Mouse (Mus musculus): Measurements from ENCODE around the gene Dock1. TPM values are rescaled to one million over a fixed set of nuclear protein-coding genes. Genes with fewer than 3 reads are reported as not detected.

The Dock1 gene
- total RNA-seq, 4 experiments from 2014 or later: 156 to 259 (median 216) TPM

DNA sequence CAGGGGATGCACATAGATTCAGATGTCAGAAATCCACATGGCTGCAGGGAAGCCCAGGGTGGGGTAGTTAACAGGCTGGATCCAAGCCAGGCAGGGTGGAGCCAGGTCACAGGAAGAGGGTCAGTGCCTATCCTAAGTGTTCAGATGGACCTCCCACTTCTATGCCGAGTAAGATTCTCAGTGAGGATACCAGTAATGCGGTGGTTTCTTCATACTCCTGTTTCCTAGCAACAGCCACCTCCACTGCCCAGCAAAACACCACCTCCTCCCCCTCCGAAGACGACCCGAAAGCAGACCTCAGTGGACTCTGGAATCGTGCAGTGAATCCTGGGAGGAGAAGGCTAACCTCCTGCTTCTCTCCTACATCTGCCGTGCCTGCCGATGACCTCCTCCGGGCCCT is 501.8 kb downstream of the Dock1 start:
- DNase-seq: no peak

DNA sequence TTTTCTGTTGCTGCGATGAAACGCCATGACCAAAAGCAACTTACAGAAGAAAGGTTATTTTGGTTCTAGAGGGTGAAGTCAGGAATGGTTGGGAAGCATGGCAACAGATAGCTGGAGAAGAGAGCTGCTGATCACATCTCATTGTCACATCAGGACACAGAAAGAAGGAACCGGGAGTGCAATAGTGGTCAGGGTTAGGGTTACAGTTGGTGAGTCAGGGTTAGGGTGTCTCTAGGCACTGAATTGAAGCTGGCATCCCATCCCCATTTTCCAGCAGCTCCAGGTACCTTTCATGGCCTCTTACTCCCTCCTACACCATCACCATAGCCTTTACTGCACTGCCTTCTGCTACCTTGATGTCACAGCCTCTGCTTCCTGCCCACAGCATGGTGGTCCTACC is 523.7 kb downstream of the Dock1 start:
- DNase-seq: no peak

DNA sequence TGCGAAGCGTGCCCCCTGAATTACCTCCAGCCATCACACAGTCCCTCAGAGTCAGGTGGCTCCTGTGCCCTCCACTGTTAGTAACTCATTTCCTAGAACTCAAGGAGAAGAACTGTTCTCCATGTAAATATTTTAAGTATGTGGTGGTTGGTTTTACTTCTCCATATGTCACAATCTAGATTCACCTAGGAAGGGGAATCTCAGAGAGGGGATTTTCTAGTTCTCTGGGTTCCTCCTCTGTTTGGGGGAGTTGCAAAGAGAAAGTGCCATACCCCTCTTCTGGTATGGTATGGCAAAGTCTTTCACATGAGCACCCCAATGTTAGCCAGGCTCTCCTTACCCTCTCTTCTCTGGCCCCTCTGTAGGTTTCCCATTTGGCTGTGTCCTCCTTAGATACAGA is 525.2 kb downstream of the Dock1 start:
- DNase-seq: no peak

DNA sequence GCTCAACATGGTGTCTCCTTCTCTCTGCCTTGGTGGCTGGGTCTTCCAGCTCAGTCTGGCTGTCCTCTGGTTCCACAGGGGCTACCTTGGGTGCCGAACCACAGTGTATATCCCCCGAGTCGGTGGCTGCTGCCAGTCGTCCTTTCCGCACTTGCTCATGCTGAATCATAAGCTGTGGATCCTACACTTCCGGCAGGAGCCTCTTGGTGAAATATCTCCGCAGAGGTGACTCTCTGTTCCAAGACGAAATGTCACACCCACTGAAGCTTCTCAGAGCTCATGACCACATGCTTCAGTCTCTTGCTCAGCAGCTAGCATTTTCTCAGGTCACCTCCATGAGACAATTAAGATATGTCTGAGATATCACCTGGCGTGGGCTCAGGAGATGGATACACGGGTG is 526.4 kb downstream of the Dock1 start:
- DNase-seq: no peak

DNA sequence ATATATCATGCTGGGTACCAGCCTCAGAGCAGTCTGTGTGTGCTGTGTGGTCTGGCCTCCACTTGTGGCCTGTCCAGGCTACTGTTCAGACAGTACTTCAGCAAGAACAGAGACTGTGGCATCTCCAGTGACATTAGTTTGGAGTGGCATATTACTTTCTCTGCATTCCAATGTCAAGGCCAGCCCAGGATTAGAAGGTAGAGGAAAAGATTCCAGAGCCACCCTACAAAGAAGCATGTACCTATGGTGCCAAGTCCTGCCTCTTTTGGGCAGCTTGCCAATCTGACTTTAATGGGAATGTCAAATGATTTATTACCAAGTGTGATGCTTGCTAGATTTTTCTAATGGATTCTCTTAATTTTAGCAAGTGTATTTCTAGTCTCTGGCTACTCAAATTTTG is 533.5 kb downstream of the Dock1 start:
- peak; percentile 31 for DNase-seq

DNA sequence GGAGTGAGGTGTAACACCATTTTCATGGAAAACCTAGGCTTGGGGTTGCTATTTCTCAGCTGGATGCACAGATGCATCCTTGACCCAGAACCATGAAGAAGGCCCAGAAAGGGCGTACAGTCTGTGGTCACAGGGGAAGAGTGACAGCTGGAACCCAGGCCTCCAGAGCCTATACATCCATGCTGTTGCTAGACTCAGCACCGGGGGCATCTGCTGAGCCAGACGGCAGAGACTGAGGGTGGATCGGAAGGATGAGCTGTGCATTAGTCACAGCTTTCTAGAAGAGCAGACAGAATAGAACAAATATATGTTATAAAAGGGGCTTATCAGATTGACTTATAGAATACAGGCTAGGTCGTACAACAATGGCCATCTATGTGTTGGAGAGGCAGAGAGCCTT is 534.7 kb downstream of the Dock1 start:
- no peak for DNase-seq

DNA sequence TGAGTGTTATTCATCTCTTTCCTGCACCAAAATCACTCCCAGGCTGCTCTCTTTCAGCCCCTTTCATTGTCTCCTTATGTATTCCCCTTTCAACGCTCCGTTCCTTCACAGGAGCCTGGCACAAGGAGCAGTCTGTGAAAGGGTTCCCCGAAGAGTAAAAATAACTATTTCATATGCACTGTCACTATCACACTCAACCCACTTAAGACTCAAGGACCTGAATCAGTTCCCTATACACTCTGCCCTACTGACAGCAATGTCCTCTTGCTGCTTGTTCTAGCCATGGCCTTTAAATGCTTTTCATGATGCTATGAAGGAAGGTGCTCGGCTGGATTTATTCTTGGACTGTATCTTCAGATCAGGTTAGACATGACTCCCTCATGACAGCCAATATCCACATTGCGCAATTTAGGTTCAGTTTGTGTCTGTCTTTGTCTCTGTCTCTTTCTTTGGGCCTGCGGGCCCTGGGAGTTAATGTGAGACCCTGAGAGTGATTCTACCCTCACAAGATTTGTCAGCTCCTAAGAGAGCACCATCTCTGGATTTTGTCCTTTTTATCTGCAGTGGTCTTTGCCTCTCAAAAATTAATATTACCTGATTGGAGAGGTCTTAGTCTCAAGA is 538.6 kb downstream of the Dock1 start:
- DNase-seq: no peak

DNA sequence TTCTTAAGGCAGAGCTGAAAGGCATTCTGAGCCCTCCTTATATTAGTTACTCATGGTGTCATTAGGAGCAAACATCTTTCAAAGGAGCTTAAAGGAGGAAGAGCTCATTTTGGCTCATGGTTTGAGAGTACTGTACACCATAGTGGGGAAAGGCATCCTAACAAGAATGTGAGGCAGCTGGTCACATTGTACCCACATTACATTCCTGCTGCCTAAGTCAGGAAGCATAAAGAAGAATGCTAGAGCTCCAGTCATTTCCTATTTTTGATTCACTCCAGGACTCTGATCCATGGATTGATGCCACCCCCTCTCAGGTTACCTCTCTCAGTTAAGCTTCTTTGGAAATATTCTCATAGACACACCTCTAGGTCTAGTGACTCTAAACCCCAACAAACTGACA is 539.8 kb downstream of the Dock1 start:
- no peak for DNase-seq

DNA sequence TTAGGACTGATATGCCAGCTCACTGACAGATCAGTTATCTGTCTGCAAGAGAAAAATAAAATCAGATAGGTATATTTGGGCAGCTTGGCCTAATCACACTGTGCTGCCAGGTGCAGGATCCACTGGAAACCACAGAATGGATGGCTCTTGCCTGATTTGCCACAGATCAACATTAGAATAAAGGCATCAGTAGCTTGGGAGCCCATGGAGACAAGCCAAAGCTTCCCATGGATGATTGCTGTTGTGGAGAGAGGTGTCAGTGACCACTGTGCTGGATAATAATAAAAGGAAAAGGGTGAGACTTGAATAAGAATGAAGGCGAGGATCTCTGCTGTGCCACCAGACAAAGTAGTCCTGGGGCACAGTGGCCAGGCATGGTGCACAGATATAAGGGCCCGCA is 540.4 kb downstream of the Dock1 start:
- no peak for DNase-seq

DNA sequence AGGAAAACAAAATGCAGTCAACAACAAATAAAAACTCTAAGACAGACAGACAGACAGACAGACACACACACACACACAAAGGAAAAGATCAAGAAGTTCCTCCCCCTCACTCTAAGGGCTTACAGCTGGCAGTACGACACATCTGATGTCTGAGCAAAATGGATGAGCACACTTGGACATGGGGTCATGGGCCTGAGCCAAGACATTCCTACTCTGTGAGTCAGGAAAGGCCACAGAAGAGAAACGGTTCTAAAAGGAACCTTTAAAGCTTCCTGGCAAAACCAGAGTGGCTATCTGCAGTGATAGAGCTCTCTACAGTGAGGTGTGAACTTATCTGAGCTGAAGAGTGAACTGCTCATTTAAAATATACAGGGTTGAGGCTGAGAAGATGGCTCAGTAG is 542.1 kb downstream of the Dock1 start:
- peak; percentile 79 for DNase-seq

DNA sequence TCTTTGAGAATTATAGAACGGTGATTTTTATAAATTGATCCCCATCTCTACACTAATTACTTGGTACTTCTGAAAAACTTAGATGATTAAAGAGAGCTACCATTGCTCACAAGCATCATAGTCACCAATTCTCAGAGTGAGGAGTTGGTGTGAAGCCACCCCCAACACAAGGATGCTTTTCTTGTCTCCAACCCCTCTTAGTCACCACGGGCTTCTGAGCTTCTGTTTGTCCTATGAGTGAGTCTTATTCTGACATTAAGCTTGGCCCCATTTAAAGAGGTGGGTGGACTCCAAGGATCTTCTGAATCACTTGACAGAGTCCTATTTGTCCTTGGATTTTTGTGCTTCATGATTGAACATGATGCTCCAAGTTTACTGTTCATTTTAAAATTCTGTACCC is 551.0 kb downstream of the Dock1 start:
- DNase-seq: no peak
